Mouse (Mus musculus) megakaryocyte, embryonic 14.5 days (primary cell): ENCODE results near the gene Antxr2.

Source experiments
- FLI1 ChIP-seq: IDR thresholded peaks from 2 replicates; pipeline ENCODE4 v1.6.1; 2012; ENCODE audit warnings: low read length, inconsistent platforms, mixed read lengths
- GATA1 ChIP-seq: IDR thresholded peaks from 3 replicates; pipeline ENCODE4 v1.6.1; 2012; ENCODE audit warnings: mixed read lengths, low read length, inconsistent platforms, borderline replicate concordance

DNA sequence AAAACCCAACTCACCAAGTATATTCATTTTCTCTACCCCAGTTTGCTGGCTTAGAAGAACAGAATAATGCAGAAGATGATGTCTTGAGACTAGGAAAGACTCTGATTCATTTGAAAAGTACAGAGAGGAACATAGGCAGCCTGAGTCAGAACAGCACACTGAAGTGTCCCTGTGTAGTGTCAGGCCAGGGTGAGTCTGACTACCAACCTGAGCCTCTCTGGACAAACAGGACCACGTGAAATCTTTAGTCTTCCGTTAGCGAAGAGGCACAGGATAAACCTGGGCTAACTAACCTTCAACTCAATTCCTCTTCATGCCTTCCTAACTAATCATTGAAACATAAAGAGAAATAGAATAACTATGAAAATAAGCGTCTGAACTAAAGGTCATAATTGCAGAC is 9.3 kb downstream of the Antxr2 start:
- no peak for TF ChIP-seq GATA1
- TF ChIP-seq FLI1 = no peak
